Mouse (Mus musculus): ENCODE results near the gene Casp8.
"Not testable (repeated sequence)": the region's sequence is repeated elsewhere in the genome, so short reads cannot be mapped to it uniquely, and the experiment has no call there.

Gene Casp8

DNA sequence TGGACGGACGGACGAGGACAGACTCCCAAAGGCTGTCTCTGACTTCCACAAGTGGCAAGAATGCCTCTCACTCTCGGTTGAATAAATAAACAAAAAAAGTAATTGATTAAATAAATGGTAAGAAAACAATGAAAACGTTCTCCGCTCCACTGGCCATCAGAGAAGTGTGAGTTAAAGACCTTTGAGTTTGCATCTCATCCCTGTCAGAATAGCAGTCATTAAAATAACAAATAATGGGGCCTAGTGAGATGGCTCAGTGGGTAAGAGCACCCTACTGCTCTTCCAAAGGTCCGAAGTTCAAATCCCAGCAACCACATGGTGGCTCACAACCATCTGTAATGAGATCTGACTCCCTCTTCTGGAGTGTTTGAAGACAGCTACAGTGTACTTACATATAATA, 5.5 kb downstream of the Casp8 start:
- DNase-seq (ENCODE audit: low spot score), result not testable (repeated sequence)

DNA sequence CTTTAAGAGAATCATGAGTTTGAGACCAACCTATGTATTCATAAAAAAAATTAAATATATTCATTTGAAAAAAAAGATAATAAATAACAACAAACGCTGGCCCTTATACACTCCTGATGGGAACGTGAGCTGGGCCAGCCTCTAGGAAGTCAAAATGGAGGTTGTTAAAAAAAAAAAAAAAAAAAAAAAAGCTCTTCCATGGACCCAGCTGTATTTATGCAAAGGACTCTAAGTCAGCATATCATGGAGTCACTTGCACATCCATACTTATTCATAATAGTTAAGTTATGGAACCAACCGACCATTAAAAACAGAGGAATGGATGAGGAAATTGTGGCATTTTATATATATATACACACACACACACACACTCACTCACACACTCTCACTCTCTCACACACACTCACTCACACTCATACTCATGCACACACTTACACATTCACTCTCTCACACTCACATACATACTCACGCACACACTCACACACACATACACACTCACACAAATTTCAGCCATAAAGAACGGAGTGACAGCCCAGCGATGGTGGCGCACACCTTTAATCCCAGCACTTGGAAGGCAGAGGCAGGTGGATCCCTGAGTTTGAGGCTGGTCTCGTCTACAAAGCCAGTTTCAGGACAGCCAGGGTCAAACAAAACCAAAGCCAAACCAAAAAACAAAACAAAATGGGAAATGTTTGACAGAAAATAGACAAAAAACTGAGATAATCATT, 6.5 kb downstream of the Casp8 start:
- no peak for DNase-seq (ENCODE audit: low spot score)

GRCm38 (mm10) chr1:58802322-58803273, 7.4 kb downstream of the Casp8 start:
- peak; percentile 5 for DNase-seq (ENCODE audit: low spot score)

GRCm38 (mm10) chr1:58803531-58803930, 8.4 kb downstream of the Casp8 start:
- no peak for DNase-seq (ENCODE audit: low spot score)

DNA sequence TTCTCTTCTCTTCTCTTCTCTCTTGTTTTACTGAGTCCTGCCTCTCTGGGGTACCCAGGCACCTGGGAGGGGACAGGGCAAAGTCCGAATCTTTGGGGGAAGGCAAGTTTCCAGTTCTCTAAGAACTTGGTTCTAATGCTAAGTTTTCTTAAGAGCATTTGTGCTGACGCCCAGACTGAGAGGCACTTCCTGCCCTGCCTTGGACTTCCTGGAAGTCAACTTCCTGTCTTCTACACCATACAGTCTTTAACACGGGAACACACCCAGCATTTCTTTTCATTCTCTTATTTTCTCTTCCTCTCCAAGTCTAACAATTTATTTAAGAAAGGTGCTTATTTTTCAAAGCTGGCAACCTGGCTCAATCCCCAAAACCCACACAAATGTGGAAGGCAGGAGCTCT, 11.5 kb downstream of the Casp8 start:
- no peak for DNase-seq (ENCODE audit: low spot score)

- DNase-seq (ENCODE audit: low spot score), result no peak
These were observed 31.1 kb downstream of the Casp8 start for GRCm38 (mm10) chr1:58826319-58826718.

GRCm38 (mm10) chr1:58830741-58831140, 35.6 kb downstream of the Casp8 start:
- DNase-seq (ENCODE audit: low spot score), result no peak

DNA sequence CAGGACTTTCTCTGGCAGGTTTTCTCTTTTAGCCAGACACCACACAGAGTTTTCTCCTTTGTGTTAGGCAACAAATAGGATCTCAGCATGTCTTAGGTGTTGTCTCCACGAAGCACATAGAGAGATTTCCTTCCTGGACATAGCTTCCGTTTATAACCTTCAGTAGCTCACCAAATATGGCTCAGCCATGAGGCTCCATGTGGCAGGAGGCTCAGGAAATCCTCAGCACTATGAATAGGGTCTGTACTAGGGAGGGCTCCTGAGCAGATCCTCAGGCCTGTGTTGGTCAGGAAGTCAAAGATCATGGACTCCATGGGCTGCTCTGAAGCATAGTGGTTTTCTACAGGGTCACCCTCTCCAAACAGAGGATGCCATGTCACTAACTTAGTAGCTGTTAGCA, 37.0 kb downstream of the Casp8 start:
- no peak for DNase-seq (ENCODE audit: low spot score)

DNA sequence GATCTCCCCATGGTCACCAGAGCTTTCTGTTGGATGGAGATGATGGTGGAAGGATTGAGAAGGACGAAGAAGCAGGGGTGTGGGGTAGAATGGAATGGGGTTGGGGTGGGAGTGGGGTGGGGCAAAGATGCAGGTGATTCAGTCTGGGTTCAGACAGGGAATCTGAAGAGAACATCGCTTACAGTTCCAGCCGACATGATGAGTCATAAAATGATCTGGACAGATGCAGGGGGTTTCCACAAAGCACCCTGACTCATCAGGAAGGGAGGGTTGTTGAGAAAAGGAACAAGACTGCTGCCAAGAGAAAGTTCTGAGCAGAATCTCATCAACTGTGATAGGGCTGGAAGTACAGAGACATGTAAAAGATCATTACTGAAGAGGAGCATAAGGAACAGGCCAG, 61.6 kb downstream of the Casp8 start:
- not testable (repeated sequence) for DNase-seq (ENCODE audit: low spot score)

DNA sequence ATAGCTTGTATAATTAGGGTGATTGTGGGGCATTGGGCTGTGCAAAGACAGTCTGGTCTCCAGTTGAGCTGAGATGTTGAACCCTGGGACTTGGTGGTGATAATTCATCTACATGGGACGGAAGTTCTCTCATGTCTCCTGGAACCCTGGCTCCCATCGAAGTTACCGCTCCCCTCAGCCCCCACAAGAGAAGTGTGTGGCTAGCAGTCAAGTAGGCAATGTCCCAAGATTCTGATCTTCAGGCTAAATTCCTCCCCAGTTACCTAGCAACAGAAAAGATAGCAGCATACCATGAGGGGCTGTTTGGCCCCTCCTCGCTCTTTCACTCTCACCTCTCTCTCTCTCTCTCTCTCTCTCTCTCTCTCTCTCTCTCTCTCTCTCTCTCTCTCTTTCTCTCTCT, 64.0 kb downstream of the Casp8 start:
- DNase-seq (ENCODE audit: low spot score), result not testable (repeated sequence)

DNA sequence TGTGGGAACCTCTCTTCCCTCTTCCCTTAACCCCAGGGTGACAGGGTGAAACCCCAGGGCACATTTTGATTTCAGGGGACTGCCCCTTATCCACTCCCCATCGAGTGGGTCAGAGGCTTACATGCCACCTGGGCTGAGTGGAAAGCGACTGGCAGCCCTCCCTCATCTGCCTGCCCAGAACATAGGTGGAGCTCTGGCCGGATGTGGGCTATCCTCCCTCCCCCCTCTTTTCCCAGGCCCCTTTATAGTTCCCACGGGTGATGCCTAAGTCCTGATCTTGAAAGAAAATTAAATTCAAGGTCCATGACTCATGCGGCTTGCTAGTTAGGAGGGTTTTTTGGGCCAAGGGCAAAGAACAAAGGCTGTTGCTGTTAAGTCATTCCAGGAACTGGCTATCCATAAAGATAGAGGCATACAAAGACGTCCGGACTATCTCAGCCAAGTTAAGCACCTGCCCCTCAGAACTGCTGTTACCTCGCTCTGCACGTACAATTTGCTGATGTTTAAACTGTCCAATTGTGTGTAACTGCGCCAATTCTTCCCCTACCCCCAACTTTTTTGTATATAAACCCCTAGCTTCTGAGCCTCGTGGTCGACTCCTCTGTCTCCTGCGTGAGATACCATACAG, 64.7 kb downstream of the Casp8 start:
- DNase-seq (ENCODE audit: low spot score), result not testable (repeated sequence)

DNA sequence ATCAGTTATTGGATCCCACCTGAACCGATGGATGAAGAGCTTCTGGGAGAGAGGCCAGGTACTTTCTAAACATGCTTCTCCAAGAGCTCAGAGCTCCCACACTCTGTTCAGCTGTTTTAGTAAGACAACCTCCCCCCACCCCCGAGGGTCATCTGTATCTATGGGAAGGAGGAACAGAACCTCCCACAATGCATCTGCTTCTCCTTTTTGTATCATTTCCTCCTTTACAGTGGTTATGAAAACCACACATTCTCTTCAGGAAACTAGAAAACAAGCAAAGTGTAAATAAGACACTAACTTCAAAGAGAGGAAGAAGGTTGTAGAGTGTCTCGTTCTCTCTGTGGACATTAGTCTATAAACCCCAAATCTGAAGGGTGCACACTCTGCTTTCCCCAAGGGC, 65.4 kb downstream of the Casp8 start:
- not testable (repeated sequence) for DNase-seq (ENCODE audit: low spot score)

GRCm38 (mm10) chr1:58876500-58876899, 81.3 kb downstream of the Casp8 start:
- not testable (repeated sequence) for DNase-seq (ENCODE audit: low spot score)

GRCm38 (mm10) chr1:58879291-58879690, 84.1 kb downstream of the Casp8 start:
- DNase-seq (ENCODE audit: low spot score), result not testable (repeated sequence)

DNA sequence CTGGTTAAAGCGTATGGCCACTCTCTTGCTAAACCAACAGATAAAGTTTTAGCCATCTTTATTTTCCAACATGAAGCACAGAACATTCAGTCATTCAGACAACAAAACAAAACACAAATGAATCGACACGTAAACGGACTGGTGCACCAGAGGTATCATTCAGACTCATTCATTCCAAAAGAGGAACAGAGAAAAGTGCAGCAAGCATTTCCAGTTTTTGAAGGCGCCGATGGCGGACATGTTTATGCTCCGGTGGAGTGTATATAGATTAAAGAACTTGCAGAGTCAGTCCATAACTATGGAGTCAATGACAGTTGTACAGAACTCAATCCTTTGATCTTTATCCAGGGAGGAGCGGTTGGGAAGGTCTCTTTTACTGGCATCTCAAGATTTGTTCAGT, 88.1 kb downstream of the Casp8 start:
- DNase-seq (ENCODE audit: low spot score), result not testable (repeated sequence)

GRCm38 (mm10) chr1:58885646-58886045, 90.5 kb downstream of the Casp8 start:
- no peak for DNase-seq (ENCODE audit: low spot score)

- no peak for DNase-seq (ENCODE audit: low spot score)
These were observed 94.8 kb downstream of the Casp8 start for GRCm38 (mm10) chr1:58889826-58890546.

GRCm38 (mm10) chr1:58890697-58891290, 95.6 kb downstream of the Casp8 start:
- not testable (repeated sequence) for DNase-seq (ENCODE audit: low spot score)

GRCm38 (mm10) chr1:58891481-58892170, 96.5 kb downstream of the Casp8 start:
- DNase-seq (ENCODE audit: low spot score), result not testable (repeated sequence)

- not testable (repeated sequence) for DNase-seq (ENCODE audit: low spot score)
These were observed 97.2 kb downstream of the Casp8 start for GRCm38 (mm10) chr1:58892386-58892785.

All from embryo, embryonic 10.5 days (tissue).